Mouse (Mus musculus) intestine, embryonic 16.5 days (tissue): ENCODE data around the gene C2cd2l. TPM values are rescaled to one million over a fixed set of nuclear protein-coding genes. Genes with fewer than 3 reads are reported as not detected.
A peak's percentile ranks its signal among the peaks of the same experiment; 100 is the strongest.
"Not testable (repeated sequence)": the region's sequence is repeated elsewhere in the genome, so short reads cannot be mapped to it uniquely, and the experiment has no call there.

ENCODE experiments used
- ATAC-seq: fragments of 200-750 bp; cut with Nextera tagmentation; 2 replicates; pipeline ENCODE4 v1.8.0; 2017; ENCODE audit warnings: moderate TSS enrichment, moderate library complexity
- H3K27ac ChIP-seq: fragments of 300-500 bp; sonication (generic); 2 replicates; pipeline ENCODE4 v1.5.1; 2014; ENCODE audit warnings: mild to moderate bottlenecking, low read length
- H3K27me3 ChIP-seq: fragments of 300-500 bp; sonication (generic); replicated peaks from 2 replicates; pipeline ENCODE4 v1.6.1; 2014; ENCODE audit warnings: low read length, control low read depth, mixed read lengths; ENCODE audit not compliant: control insufficient read depth, insufficient read depth
- H3K36me3 ChIP-seq: fragments of 300-500 bp; sonication (generic); 2 replicates; pipeline ENCODE4 v1.6.1; 2014; ENCODE audit warnings: low read length, control low read depth; ENCODE audit not compliant: control insufficient read depth, insufficient read depth
- H3K4me1 ChIP-seq: fragments of 300-500 bp; sonication (generic); 2 replicates; pipeline ENCODE4 v1.6.1; 2014; ENCODE audit warnings: low read length, control low read depth, mixed read lengths; ENCODE audit not compliant: control insufficient read depth, insufficient read depth
- H3K4me2 ChIP-seq: fragments of 300-500 bp; sonication (generic); 2 replicates; pipeline ENCODE4 v1.6.1; 2014; ENCODE audit warnings: low read depth, low read length, control low read depth
- H3K4me3 ChIP-seq: fragments of 300-500 bp; sonication (generic); 2 replicates; pipeline ENCODE4 v1.5.1; 2014; ENCODE audit warnings: mild to moderate bottlenecking, low read length
- H3K9ac ChIP-seq: fragments of 300-500 bp; sonication (generic); 2 replicates; pipeline ENCODE4 v1.6.1; 2014; ENCODE audit warnings: low read depth, low read length
- H3K9me3 ChIP-seq: fragments of 300-500 bp; sonication (generic); 2 replicates; pipeline ENCODE4 v1.6.1; 2016; ENCODE audit warnings: low read length, control low read depth; ENCODE audit not compliant: control insufficient read depth
- WGBS: fragments of 180-500 bp; shearing (Covaris S2); extraction: QIAGEN DNeasy Blood & Tissue Kit; methylation state at CpG from one replicate; pipeline ENCODE4 v1.1.7; 2014; 5-methylcytosine and 5-hydroxymethylcytosine counted together
- polyA plus RNA-seq: library from polyadenylated mRNA; unstranded; fragments of >200 nt; fragmentation: Nextera tagmentation; extraction: Ambion mirVana; gene quantifications from 2 replicates; pipeline ENCODE4 v1.2.1, GENCODE M21; 2015

C2cd2l gene
- polyA plus RNA-seq = 15.3 and 16.5 TPM in 2 replicates

GRCm38 (mm10) chr9:44319887-44320798, at the start of gene C2cd2l:
Gene C2cd2l (minus strand): TSS chr9:44320285.
- Histone ChIP-seq H3K27ac (peak within 1 kb of the TSS; percentile 78), H3K4me2 (peak within 1 kb of the TSS; percentile 88), H3K36me3 (0 out of 2 replicates have a peak, but pooled peaks cover 3% of the 10 kb centered on the region), H3K27me3 (no peaks in the 10 kb centered on the region), H3K9me3 (no peaks in the 10 kb centered on the region), H3K4me3 (peak within 1 kb of the TSS; percentile 90), H3K9ac (peak within 1 kb of the TSS; percentile 86), H3K4me1 (peaks cover 18% of the 10 kb centered on the region)
- under 1% methylated on average over 66 of the region's 67 CpGs for WGBS
- ATAC-seq = peak; percentile 97

- H3K9me3 ChIP-seq = no peaks in the 10 kb centered on the region
- no peak overlapping the region for H3K4me3 ChIP-seq
- ATAC-seq = no peak
- H3K4me2 ChIP-seq = no peak overlapping the region
- H3K27ac ChIP-seq = no peak overlapping the region
- 62% methylated on average over 3 of the region's 3 CpGs for WGBS
- no peaks in the 10 kb centered on the region; the same call in 1 of the 2 replicates for H3K36me3 ChIP-seq
- H3K9ac ChIP-seq = no peak overlapping the region
- peaks cover 7% of the 10 kb centered on the region for H3K4me1 ChIP-seq
- no peaks in the 10 kb centered on the region for H3K27me3 ChIP-seq
Observed at GRCm38 (mm10) chr9:44364480-44364879, 44.4 kb upstream of the C2cd2l start.

GRCm38 (mm10) chr9:44361931-44362330, 41.8 kb upstream of the C2cd2l start:
- H3K27ac ChIP-seq = peak overlapping the region; percentile 71
- WGBS = 35% methylated on average over 4 of the region's 4 CpGs
- H3K4me3 ChIP-seq = peak overlapping the region; percentile 79
- not testable (repeated sequence) for H3K27me3 ChIP-seq, H3K9me3 ChIP-seq, H3K4me1 ChIP-seq, H3K36me3 ChIP-seq
- peak; percentile 27; the same call in 1 of the 2 replicates for ATAC-seq
- H3K4me2 ChIP-seq = peak overlapping the region; percentile 53
- peak overlapping the region; percentile 78 for H3K9ac ChIP-seq

GRCm38 (mm10) chr9:44361190-44361917, 41.3 kb upstream of the C2cd2l start, which contains the start of gene Vps11:
Gene Vps11 (minus strand): TSS chr9:44361670.
- H3K27ac ChIP-seq = peak within 1 kb of the TSS; percentile 71
- H3K9ac ChIP-seq = peak within 1 kb of the TSS; percentile 78
- H3K36me3 ChIP-seq = peaks cover 2% of the 10 kb centered on the region; the same call in 1 of the 2 replicates
- H3K4me2 ChIP-seq = peak within 1 kb of the TSS; percentile 66
- H3K4me3 ChIP-seq = peak within 1 kb of the TSS; percentile 79
- H3K27me3 ChIP-seq = no peaks in the 10 kb centered on the region
- no peaks in the 10 kb centered on the region for H3K9me3 ChIP-seq
- peaks cover 7% of the 10 kb centered on the region for H3K4me1 ChIP-seq
- under 1% methylated on average over 44 of the region's 44 CpGs for WGBS
- ATAC-seq = peak; percentile 94

GRCm38 (mm10) chr9:44357207-44357606, 37.1 kb upstream of the C2cd2l start:
- no peak for ATAC-seq

GRCm38 (mm10) chr9:44353142-44353541, 33.1 kb upstream of the C2cd2l start:
- no peak overlapping the region for H3K27ac ChIP-seq
- peaks cover 46% of the 10 kb centered on the region for H3K36me3 ChIP-seq
- no peaks in the 10 kb centered on the region for H3K4me1 ChIP-seq
- no peak overlapping the region for H3K9ac ChIP-seq
- no peak overlapping the region for H3K4me2 ChIP-seq
- H3K4me3 ChIP-seq = no peak overlapping the region
- no peaks in the 10 kb centered on the region for H3K27me3 ChIP-seq
- no peaks in the 10 kb centered on the region for H3K9me3 ChIP-seq
- no peak for ATAC-seq
- WGBS = 92% methylated on average over 6 of the region's 6 CpGs

More at GRCm38 (mm10) chr9:44357207-44357606, 37.1 kb upstream of the C2cd2l start:
- H3K9me3 ChIP-seq = no peaks in the 10 kb centered on the region
- H3K9ac ChIP-seq = no peak overlapping the region
- H3K27ac ChIP-seq = no peak overlapping the region
- peaks cover 7% of the 10 kb centered on the region for H3K4me1 ChIP-seq
- H3K36me3 ChIP-seq = peaks cover 25% of the 10 kb centered on the region
- no peak overlapping the region for H3K4me3 ChIP-seq
- H3K27me3 ChIP-seq = no peaks in the 10 kb centered on the region
- 73% methylated on average over 4 of the region's 4 CpGs for WGBS
- H3K4me2 ChIP-seq = no peak overlapping the region

GRCm38 (mm10) chr9:44352337-44352736, 32.3 kb upstream of the C2cd2l start:
- Histone ChIP-seq H3K4me2 (no peak overlapping the region), H3K4me3 (no peak overlapping the region), H3K4me1 (no peaks in the 10 kb centered on the region), H3K27ac (no peak overlapping the region), H3K9ac (no peak overlapping the region), H3K27me3 (no peaks in the 10 kb centered on the region), H3K9me3 (no peaks in the 10 kb centered on the region), H3K36me3 (peaks cover 47% of the 10 kb centered on the region)
- 86% methylated on average over 10 of the region's 10 CpGs for WGBS
- ATAC-seq = no peak

- Histone ChIP-seq H3K9ac (no peak overlapping the region), H3K36me3 (peaks cover 47% of the 10 kb centered on the region), H3K4me1 (no peaks in the 10 kb centered on the region), H3K4me2 (no peak overlapping the region), H3K9me3 (no peaks in the 10 kb centered on the region), H3K4me3 (no peak overlapping the region), H3K27ac (no peak overlapping the region), H3K27me3 (no peaks in the 10 kb centered on the region)
- ATAC-seq = no peak
- 95% methylated on average over 4 of the region's 4 CpGs for WGBS
Observed at GRCm38 (mm10) chr9:44351396-44351795, 31.3 kb upstream of the C2cd2l start.

GRCm38 (mm10) chr9:44348546-44348945, 28.5 kb upstream of the C2cd2l start:
- H3K36me3 ChIP-seq = peaks cover 27% of the 10 kb centered on the region
- WGBS = 94% methylated on average over 4 of the region's 4 CpGs

More at GRCm38 (mm10) chr9:44348546-44348945, 28.5 kb upstream of the C2cd2l start:
- Histone ChIP-seq H3K4me2 (no peak overlapping the region), H3K9me3 (no peaks in the 10 kb centered on the region), H3K4me1 (no peaks in the 10 kb centered on the region), H3K4me3 (no peak overlapping the region), H3K27ac (no peak overlapping the region), H3K9ac (no peak overlapping the region), H3K27me3 (no peaks in the 10 kb centered on the region)
- no peak for ATAC-seq
